Mouse (Mus musculus) Patski (cell line): ENCODE measurements at regions not wholly inside any gene's neighbourhood (a gene's known extent, or its start where the extent isn't known, plus 50 kb on each side); places are given as distances from the start of the nearest gene placed in this dataset.

ENCODE experiments used
- ATAC-seq: fragments of 100-300 bp; one replicate; pipeline ENCODE4 v1.8.0; 2021
- CTCF ChIA-PET: fragments of 350-600 bp; sonication (Branson Sonifier 250); formaldehyde crosslinking; loops from one replicate; lab custom pipeline; 2022; ENCODE audit warnings: inconsistent platforms; lab: Charles Lee
- POLR2A ChIA-PET: fragments of 350-600 bp; sonication (Branson Sonifier 250); formaldehyde crosslinking; loops from one replicate; lab custom pipeline; 2022; ENCODE audit warnings: antibody characterized with exemption, inconsistent platforms; lab: Charles Lee
- DNase-seq: peaks from one replicate; pipeline ENCODE4 v3.0.0-alpha.2; 2011; ENCODE audit warnings: low read depth, low spot score
- H3K27me3 ChIP-seq: fragments of 371-371 bp; one replicate; pipeline ENCODE4 v1.5.1; 2021
- CTCF ChIP-seq: fragments of 100-300 bp; IDR thresholded peaks from one replicate; pipeline ENCODE4 v1.5.1; 2021
- in situ Hi-C: fragments of 300-500 bp; cut with MboI; formaldehyde crosslinking; loops from 3 replicates; pipeline ENCODE4 v1.11.1; 2018; ENCODE audit warnings: low pct_unique_long_range_greater_than_20kb, mixed read lengths

DNA sequence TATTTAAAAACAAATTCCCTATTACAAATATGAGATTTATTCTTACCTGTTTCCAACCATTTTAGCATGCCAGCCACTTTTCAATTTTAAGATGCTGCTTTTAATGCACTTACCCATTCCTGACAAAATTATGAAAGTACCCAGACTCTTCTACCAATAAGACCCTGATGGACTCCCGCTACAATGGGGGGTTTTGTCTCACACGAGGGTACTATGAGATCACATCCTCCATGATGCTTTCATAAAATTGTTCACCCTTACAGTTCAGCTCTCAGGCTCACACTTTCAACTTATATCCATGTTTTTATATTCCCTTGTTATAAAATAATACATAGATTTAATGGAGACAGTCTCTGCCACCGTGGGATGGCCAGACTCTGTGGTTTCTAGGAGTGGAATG is 68.1 kb upstream of the Adamts18 start:
- in situ Hi-C loops, result no loop called here
- TF ChIP-seq CTCF, result no peak
- ChIA-PET CTCF (no interaction called here), POLR2A (no interaction called here)
- DNase-seq, result no peak
- no peak for ATAC-seq
- no peaks in the 10 kb centered on the region for H3K27me3 ChIP-seq

DNA sequence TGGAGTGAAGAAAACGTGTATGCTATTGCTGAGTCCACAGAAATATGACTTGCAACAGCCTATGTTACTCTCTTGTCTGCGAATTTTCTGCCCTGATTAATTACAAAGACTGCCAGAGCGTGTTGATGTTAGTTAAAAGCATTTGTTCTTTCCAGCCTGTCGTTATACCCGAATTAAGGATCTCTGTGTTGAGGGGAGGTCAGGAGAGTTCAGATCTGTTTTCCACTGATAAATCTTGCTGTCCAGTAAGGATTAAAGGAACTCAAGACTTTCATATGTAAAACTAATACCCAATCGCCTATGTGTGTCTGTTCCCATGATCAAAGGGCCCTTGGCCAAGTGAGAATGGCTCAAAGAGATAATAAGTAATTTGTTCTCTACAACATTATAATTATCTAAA is 68.7 kb upstream of the Adamts18 start:
- DNase-seq, result no peak
- no peak for ATAC-seq
- TF ChIP-seq CTCF, result no peak
- H3K27me3 ChIP-seq, result no peaks in the 10 kb centered on the region
- ChIA-PET POLR2A (no interaction called here), CTCF (interaction anchor here (1.6 kb wide), 1 partner anchor 9 kb away, joined by 4 read pairs; no protein-coding TSS in a partner anchor)
- in situ Hi-C loops, result no loop called here

DNA sequence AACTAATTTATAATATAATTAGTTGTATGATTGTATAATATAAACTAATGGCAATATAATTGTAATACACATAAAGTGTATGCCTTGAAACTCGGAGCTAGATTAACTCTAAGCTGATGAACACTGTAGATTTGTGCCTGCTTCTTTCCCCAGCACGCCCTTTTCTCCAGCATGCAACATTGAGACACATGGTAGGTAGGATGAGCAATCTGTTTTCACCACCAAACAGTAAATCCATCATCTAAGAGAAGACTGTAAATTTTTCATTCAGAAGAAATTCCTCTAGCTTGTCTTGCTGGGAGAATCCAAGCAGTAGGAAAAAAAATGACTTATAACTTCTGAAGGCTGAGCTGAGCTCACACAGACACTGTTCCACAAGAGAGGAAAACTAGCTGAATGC is 71.8 kb upstream of the Adamts18 start:
- no peaks in the 10 kb centered on the region for H3K27me3 ChIP-seq
- in situ Hi-C loops, result no loop called here
- ChIA-PET CTCF (no interaction called here), POLR2A (no interaction called here)
- DNase-seq, result no peak
- no peak for ATAC-seq
- TF ChIP-seq CTCF, result no peak

DNA sequence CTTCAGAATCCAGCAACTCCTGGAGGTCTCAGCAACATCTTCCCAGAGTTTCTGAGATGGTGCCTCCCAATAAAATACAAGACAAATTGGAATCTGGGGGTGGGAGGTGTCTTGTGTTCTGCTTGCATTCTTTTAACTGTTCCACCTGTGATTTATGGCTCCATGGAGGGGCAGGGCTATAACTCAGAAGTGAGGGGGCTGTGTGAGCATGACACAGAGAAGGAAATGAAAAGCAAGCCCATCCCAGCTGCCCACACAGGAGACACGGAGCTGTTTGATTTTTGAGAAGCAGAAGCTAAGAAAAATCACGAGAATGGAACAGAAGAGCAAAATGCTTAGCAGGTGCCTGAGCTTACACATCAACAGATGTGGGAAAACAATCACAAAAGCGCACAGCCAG is 74.8 kb upstream of the Adamts18 start:
- TF ChIP-seq CTCF, result no peak
- in situ Hi-C loops, result no loop called here
- no peak for DNase-seq
- CTCF ChIA-PET, result interaction anchor here (1.2 kb wide), 1 partner anchor 38 kb away, joined by 3 read pairs; no protein-coding TSS in a partner anchor
- no peaks in the 10 kb centered on the region for H3K27me3 ChIP-seq
- POLR2A ChIA-PET, result no interaction called here
- ATAC-seq, result no peak

DNA sequence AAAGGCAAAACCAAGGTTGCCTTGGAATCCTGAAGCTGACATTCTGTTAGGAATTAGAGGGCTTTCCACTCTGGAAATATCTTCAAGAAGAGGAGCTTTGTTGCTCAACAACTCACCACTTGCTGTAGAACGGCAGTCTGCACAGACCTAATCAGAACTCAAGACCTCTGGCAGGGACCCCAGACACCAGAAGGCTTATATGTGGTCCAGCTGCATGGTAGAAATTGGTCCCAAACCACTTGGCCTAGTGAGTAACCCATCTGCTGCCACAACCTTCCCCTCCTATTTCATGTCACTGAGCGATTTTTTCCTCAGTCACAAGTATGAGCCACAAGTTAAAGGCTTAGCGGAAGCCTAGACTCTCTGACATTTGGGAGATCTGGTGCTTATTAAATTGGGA is 105.2 kb upstream of the Adamts18 start:
- ChIA-PET CTCF (interaction anchor here (1.7 kb wide), 1 partner anchor 9 kb away, joined by 7 read pairs; no protein-coding TSS in a partner anchor), POLR2A (interaction anchor here (0.5 kb wide), 1 partner anchor 1320 kb away, joined by 3 read pairs; no protein-coding TSS in a partner anchor)
- DNase-seq, result no peak
- no peak for ATAC-seq
- no peaks in the 10 kb centered on the region for H3K27me3 ChIP-seq
- no peak for TF ChIP-seq CTCF
- in situ Hi-C loops, result no loop called here

DNA sequence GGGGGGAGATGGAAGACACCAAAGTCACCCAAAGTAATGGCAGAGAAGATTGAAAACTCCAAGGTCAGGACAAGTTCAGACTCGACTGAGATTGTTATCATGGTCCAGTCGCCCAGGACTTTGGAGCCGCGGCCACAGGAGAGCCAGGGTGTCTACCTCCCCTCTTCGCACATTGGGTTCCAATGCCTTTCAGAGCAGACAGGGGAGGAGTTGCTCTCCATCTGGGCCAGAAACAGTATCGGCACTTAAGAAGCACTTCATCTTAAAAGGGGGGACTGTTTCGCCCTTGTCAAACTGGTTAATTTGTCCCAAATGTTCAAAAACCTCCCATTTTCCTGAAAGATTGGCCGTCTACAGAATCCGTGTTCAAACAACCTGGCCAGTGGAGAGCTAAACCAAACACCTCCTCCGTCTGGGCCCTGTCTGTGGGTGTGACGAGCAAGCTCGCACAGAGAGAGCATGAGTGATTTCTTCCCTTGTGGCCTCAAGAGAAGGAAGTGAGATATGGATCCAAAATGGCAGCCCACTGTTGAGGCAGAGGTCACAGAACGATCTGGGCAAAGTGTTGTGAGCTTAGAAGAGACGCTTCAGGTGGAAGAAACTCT is 108.0 kb upstream of the Adamts18 start:
- ChIA-PET CTCF (no interaction called here), POLR2A (interaction anchor here (0.5 kb wide), 1 partner anchor 9 kb away, joined by 4 read pairs; no protein-coding TSS in a partner anchor)
- in situ Hi-C loops, result no loop called here
- no peak for TF ChIP-seq CTCF
- no peak for ATAC-seq
- no peak for DNase-seq
- H3K27me3 ChIP-seq, result no peaks in the 10 kb centered on the region

DNA sequence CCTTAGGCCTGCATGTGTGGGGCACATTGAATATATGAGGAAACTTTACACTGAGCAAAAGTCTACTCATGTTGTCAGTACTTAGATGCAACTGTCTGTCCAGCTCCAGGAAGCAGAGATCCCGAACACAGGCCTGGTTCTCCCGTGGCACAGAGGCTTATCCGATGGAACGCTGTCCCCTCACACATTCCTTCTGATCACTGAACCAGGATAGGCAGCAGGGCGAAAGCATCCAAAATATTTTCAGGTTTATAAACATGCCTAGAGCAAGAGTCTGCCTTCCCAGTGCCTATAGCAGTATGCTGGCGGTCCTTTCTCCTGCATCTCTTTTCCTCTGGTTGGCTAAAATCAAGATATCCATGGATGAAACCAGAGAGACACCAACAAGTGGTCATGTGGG is 109.3 kb upstream of the Adamts18 start:
- peak; percentile 96 for ATAC-seq
- no peak for TF ChIP-seq CTCF

DNA sequence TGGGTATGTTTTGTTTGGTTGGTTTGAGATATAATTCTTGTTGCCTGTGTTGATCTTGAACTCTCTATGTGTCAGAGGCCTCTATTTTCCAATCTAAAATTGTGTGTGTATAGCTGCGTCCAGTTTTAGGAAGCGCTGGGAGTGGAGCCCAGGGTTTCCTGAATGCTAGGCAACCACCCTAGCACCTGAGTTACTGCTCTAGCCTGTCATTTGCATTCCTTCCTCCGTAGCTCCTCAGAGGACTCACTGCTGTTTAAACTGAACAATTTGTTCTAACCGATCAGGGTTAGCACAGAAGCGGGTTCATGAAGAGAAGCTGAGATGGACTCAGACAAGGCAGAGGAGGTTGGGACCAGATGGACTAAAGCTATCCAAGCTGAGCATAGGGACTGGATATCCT is 127.3 kb upstream of the Adamts18 start:
- in situ Hi-C loops, result loop anchor here (5.0 to 25.0 kb wide), 2 partner anchors 124 to 1939 kb away; no protein-coding TSS in a partner anchor
- TF ChIP-seq CTCF, result no peak
- ChIA-PET CTCF (interaction anchor here (1.4 kb wide), 1 partner anchor 311 kb away, joined by 4 read pairs; no protein-coding TSS in a partner anchor), POLR2A (no interaction called here)
- H3K27me3 ChIP-seq, result no peaks in the 10 kb centered on the region
- DNase-seq (no peak), ATAC-seq (no peak)

More for the DNA sequence above, 109.3 kb upstream of the Adamts18 start:
- DNase-seq, result no peak
- in situ Hi-C loops, result no loop called here
- no peaks in the 10 kb centered on the region for H3K27me3 ChIP-seq
- POLR2A ChIA-PET, result no interaction called here
- CTCF ChIA-PET, result interaction anchor here (0.9 kb wide), 2 partner anchors 21 to 159 kb away, joined by 3 read pairs; no protein-coding TSS in a partner anchor

DNA sequence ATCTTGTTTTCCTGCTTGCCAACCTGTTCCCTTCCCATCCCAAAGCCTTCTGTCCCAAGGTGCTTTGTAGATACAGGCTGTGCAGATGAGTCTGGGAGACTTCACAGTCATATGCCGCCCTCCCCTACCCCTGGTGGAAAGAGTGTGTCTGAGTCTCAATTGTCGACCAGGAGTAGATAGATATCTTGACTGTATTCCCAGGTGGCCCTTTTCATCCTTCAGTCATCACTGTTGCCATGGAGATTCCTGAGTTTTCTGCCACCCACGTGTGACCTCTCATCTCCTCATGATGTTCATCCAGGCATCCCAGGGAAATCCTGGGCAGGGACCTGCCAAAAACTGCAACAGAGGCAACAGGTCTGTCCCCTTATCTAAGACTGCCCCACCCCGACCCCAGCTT is 128.1 kb upstream of the Adamts18 start:
- H3K27me3 ChIP-seq, result no peaks in the 10 kb centered on the region
- TF ChIP-seq CTCF, result no peak
- ChIA-PET CTCF (interaction anchor here (1.1 kb wide), 1 partner anchor 312 kb away, joined by 4 read pairs; no protein-coding TSS in a partner anchor), POLR2A (no interaction called here)
- DNase-seq (no peak), ATAC-seq (no peak)
- in situ Hi-C loops, result loop anchor here (5.0 to 25.0 kb wide), 2 partner anchors 124 to 1939 kb away; no protein-coding TSS in a partner anchor

DNA sequence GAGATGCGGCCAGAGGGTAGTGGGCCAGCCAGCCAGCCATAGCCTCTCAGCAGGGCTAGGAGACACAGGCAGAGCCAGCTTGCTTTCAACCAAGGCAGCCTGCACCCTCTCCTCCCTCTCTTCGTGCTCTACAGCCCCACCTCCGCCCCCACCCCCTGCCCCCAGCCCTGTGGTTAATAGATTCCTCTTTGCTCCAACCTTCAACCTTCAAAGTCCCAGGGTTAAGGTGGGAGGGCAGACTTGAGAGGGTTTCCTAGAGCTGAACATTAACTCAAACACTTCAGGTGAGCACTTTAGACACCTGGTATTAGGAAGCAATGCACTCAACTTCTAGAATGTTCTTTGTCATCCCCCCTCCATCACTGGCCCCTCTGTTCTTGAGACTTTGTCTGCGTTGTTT is 128.5 kb upstream of the Adamts18 start:
- DNase-seq (no peak), ATAC-seq (no peak)
- no peaks in the 10 kb centered on the region for H3K27me3 ChIP-seq
- TF ChIP-seq CTCF, result no peak
- ChIA-PET CTCF (interaction anchor here (1.1 kb wide), 1 partner anchor 312 kb away, joined by 4 read pairs; no protein-coding TSS in a partner anchor), POLR2A (no interaction called here)
- in situ Hi-C loops, result loop anchor here (5.0 to 25.0 kb wide), 2 partner anchors 125 to 1940 kb away; no protein-coding TSS in a partner anchor

DNA sequence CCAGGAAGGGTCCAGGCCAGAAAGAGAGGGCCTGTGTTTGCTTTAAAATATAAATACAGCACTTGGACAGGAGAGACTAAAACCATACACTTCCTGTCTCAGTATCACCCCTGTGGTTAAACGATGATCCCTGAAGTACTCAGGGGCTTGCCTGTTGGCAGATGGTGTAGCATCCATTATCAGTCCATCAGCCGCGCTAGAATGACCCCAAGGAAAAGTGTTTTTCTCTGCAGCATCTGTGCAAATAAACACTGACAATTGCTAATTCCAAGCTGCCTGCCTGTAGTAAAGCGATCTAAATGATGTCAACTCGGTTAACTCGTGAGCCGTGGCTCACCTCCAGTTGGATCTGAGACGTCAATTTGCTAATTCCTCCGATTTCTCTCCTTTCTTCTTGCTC is 130.4 kb upstream of the Adamts18 start:
- ChIA-PET POLR2A (no interaction called here), CTCF (interaction anchor here (0.8 kb wide), 1 partner anchor 73 kb away, joined by 3 read pairs; no protein-coding TSS in a partner anchor)
- in situ Hi-C loops, result loop anchor here (5.0 to 25.0 kb wide), 2 partner anchors 127 to 1942 kb away; no protein-coding TSS in a partner anchor
- no peaks in the 10 kb centered on the region for H3K27me3 ChIP-seq
- ATAC-seq (no peak), DNase-seq (no peak)
- TF ChIP-seq CTCF, result no peak
